Mouse (Mus musculus) embryonic facial prominence, embryonic 14.5 days (tissue): Measurements from ENCODE around the gene Slc35b2. TPM values are rescaled to one million over a fixed set of nuclear protein-coding genes. Genes with fewer than 3 reads are reported as not detected.

ENCODE experiments used
- ATAC-seq: fragments of 200-750 bp; cut with Nextera tagmentation; 2 replicates; pipeline ENCODE4 v1.8.0; 2017; ENCODE audit warnings: low read depth, moderate number of reproducible peaks, moderate TSS enrichment
- DNase-seq: peaks from one replicate; pipeline ENCODE4 v3.0.0-alpha.2; 2015; ENCODE audit warnings: low spot score
- H3K27ac ChIP-seq: fragments of 300-500 bp; sonication (generic); replicated peaks from 2 replicates; pipeline ENCODE4 v1.5.1; 2014; ENCODE audit warnings: low read depth, mild to moderate bottlenecking, low read length, moderate library complexity
- H3K27me3 ChIP-seq: fragments of 300-500 bp; sonication (generic); replicated peaks from 2 replicates; pipeline ENCODE4 v1.6.1; 2014; ENCODE audit warnings: low read length; ENCODE audit not compliant: control insufficient read depth, insufficient read depth
- H3K36me3 ChIP-seq: fragments of 300-500 bp; sonication (generic); 2 replicates; pipeline ENCODE4 v1.6.1; 2014; ENCODE audit warnings: low read length, mixed read lengths; ENCODE audit not compliant: control insufficient read depth, insufficient read depth
- H3K4me1 ChIP-seq: fragments of 300-500 bp; sonication (generic); 2 replicates; pipeline ENCODE4 v1.6.1; 2014; ENCODE audit warnings: antibody characterized with exemption, low read length; ENCODE audit not compliant: control insufficient read depth, insufficient read depth
- H3K4me2 ChIP-seq: fragments of 300-500 bp; sonication (generic); 2 replicates; pipeline ENCODE4 v1.6.1; 2014; ENCODE audit warnings: low read depth, mild to moderate bottlenecking, low read length, moderate library complexity, mixed read lengths
- H3K4me3 ChIP-seq: fragments of 300-500 bp; sonication (generic); 2 replicates; pipeline ENCODE4 v1.5.1; 2014; ENCODE audit warnings: low read depth, mild to moderate bottlenecking, low read length
- H3K9ac ChIP-seq: fragments of 300-500 bp; sonication (generic); 2 replicates; pipeline ENCODE4 v1.6.1; 2014; ENCODE audit warnings: low read depth, mild to moderate bottlenecking, low read length, moderate library complexity, mixed read lengths
- H3K9me3 ChIP-seq: fragments of 300-500 bp; sonication (generic); 2 replicates; pipeline ENCODE4 v1.6.1; 2016; ENCODE audit warnings: low read length; ENCODE audit not compliant: control insufficient read depth
- WGBS: fragments of 180-500 bp; shearing (Covaris S2); extraction: QIAGEN DNeasy Blood & Tissue Kit; methylation state at CpG from one replicate; pipeline ENCODE4 v1.1.7; 2014; 5-methylcytosine and 5-hydroxymethylcytosine counted together
- polyA plus RNA-seq: library from polyadenylated mRNA; unstranded; fragments of >200 nt; fragmentation: Nextera tagmentation; extraction: Ambion mirVana; gene quantifications from 2 replicates; pipeline ENCODE4 v1.2.1, GENCODE M21; 2014

The Slc35b2 gene
- polyA plus RNA-seq, 1 experiment from 2014 or later, result 139 TPM

DNA sequence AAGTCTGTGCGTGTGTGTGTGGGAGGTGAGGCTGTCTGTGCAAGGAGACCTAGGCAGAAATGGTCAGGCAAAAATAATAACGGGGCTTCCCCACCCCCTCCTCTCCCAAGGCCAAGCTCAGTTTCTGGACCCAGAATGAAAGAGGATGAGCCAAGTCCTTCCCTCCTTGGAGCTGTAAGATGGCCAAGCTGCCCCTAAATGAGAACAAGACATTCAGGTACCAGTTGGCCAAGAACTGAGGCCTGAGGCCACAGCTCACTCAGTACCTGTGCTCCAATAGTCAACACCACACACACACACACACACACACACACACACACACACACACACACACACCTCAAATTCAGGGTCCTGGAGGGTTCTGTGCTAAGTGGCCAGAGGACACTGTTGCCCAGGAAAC is 21.0 kb upstream of the Slc35b2 start:
- no peak overlapping the region for H3K4me2 ChIP-seq
- H3K4me3 ChIP-seq, result no peak overlapping the region
- H3K36me3 ChIP-seq, result peaks cover 20% of the 10 kb centered on the region
- no peak for DNase-seq
- no peak overlapping the region for H3K9ac ChIP-seq
- H3K9me3 ChIP-seq, result no peaks in the 10 kb centered on the region
- peaks cover 56% of the 10 kb centered on the region for H3K27me3 ChIP-seq
- WGBS, result 77% methylated on average over 2 of the region's 2 CpGs
- ATAC-seq, result no peak
- peaks cover 5% of the 10 kb centered on the region; the same call in 1 of the 2 replicates for H3K4me1 ChIP-seq
- H3K27ac ChIP-seq, result no peak overlapping the region

- peaks cover 20% of the 10 kb centered on the region for H3K36me3 ChIP-seq
- DNase-seq (no peak), ATAC-seq (no peak)
- H3K4me2 ChIP-seq, result no peak overlapping the region
- peaks cover 61% of the 10 kb centered on the region for H3K27me3 ChIP-seq
- peaks cover 5% of the 10 kb centered on the region; the same call in 1 of the 2 replicates for H3K4me1 ChIP-seq
- 39% methylated on average over 1 of the region's 1 CpGs for WGBS
- no peak overlapping the region for H3K4me3 ChIP-seq
- H3K27ac ChIP-seq, result no peak overlapping the region
- H3K9me3 ChIP-seq, result no peaks in the 10 kb centered on the region
- no peak overlapping the region for H3K9ac ChIP-seq
These were observed 20.6 kb upstream of the Slc35b2 start for GRCm38 (mm10) chr17:45543115-45543514.

- Histone ChIP-seq H3K9ac (no peak overlapping the region), H3K4me1 (peaks cover 5% of the 10 kb centered on the region; the same call in 1 of the 2 replicates), H3K36me3 (peaks cover 20% of the 10 kb centered on the region), H3K4me3 (no peak overlapping the region), H3K9me3 (no peaks in the 10 kb centered on the region), H3K27ac (no peak overlapping the region), H3K4me2 (peak overlapping the region; percentile 44), H3K27me3 (peaks cover 61% of the 10 kb centered on the region)
- 14% methylated on average over 21 of the region's 24 CpGs for WGBS
- DNase-seq (peak; percentile 58), ATAC-seq (no peak)
These were observed 19.4 kb upstream of the Slc35b2 start for GRCm38 (mm10) chr17:45544001-45544872.

DNA sequence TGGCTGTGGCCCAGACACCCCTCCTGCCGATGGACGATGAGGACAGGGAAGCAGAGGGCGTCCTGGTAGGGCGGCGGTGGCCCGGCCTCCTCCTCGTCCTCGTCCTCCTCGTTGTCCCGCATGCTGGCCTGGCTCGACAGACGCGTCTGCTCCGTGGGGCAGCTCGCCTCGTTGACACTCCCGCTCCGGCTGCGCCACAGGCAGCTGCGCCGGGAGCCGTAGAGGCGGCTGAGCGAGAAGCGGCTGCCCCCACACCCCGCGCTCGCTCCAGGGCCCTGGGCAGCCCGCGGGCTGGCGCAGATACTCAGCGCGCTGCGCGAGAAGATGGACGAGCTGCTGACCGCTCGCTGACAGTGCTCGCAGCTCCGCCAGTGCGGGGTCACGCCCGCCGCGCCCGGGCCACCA is 18.8 kb upstream of the Slc35b2 start:
- Histone ChIP-seq H3K4me2 (peak overlapping the region; percentile 44), H3K4me1 (peaks cover 5% of the 10 kb centered on the region; the same call in 1 of the 2 replicates), H3K36me3 (peaks cover 20% of the 10 kb centered on the region), H3K27me3 (peaks cover 55% of the 10 kb centered on the region), H3K9ac (no peak overlapping the region), H3K27ac (no peak overlapping the region), H3K4me3 (peak overlapping the region; percentile 18), H3K9me3 (no peaks in the 10 kb centered on the region)
- ATAC-seq, result no peak
- DNase-seq, result no peak
- WGBS, result 27% methylated on average over 22 of the region's 46 CpGs

DNA sequence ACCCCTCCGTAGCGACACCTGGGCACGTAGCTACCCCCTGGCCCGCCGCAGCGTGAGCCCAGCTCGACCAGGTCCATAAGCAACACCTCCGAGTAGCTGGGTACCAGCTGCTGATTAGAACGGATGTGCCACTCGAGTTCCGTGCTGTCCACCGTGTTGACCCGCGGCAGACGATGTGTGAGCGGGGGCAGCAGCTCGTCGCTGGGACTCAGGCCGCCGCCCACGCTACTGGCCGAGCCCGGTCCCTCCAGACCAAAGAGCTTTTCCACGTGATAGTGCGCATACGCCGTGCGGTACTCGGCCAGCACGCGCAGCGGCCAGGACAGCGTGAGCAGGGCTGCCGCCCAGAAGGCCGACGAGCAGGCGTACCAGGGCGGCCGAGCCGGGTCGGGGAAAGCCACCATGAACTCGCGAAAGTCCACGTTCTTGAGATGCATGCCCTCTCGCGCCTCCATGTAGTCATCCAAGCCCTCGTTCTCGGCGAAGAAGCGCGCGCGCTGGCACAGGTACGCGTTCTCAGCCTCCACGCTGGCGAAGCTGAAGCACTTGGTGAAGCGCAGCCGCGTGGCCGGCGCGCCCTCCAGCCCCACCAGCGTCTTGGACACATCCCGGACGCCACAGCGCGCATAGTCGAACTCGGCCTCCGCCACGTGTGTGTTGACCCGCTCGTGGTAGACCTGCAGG is 18.3 kb upstream of the Slc35b2 start:
- 20% methylated on average over 46 of the region's 74 CpGs for WGBS
- ATAC-seq, result no peak
- peak overlapping the region; percentile 18 for H3K4me3 ChIP-seq

GRCm38 (mm10) chr17:45546941-45547340 is 16.7 kb upstream of the Slc35b2 start:
- DNase-seq, result no peak
- H3K4me3 ChIP-seq, result no peak overlapping the region
- H3K4me2 ChIP-seq, result no peak overlapping the region
- 74% methylated on average over 16 of the region's 16 CpGs for WGBS
- H3K9ac ChIP-seq, result no peak overlapping the region
- H3K4me1 ChIP-seq, result peaks cover 5% of the 10 kb centered on the region; the same call in 1 of the 2 replicates
- no peaks in the 10 kb centered on the region for H3K9me3 ChIP-seq
- ATAC-seq, result no peak
- H3K27ac ChIP-seq, result no peak overlapping the region
- H3K27me3 ChIP-seq, result peaks cover 55% of the 10 kb centered on the region
- peaks cover 20% of the 10 kb centered on the region for H3K36me3 ChIP-seq

More for the DNA sequence above, 18.3 kb upstream of the Slc35b2 start:
- Histone ChIP-seq H3K27ac (no peak overlapping the region), H3K9ac (no peak overlapping the region), H3K36me3 (peaks cover 20% of the 10 kb centered on the region), H3K27me3 (peaks cover 55% of the 10 kb centered on the region), H3K4me2 (peak overlapping the region; percentile 44), H3K9me3 (no peaks in the 10 kb centered on the region), H3K4me1 (peaks cover 5% of the 10 kb centered on the region; the same call in 1 of the 2 replicates)
- DNase-seq, result no peak

DNA sequence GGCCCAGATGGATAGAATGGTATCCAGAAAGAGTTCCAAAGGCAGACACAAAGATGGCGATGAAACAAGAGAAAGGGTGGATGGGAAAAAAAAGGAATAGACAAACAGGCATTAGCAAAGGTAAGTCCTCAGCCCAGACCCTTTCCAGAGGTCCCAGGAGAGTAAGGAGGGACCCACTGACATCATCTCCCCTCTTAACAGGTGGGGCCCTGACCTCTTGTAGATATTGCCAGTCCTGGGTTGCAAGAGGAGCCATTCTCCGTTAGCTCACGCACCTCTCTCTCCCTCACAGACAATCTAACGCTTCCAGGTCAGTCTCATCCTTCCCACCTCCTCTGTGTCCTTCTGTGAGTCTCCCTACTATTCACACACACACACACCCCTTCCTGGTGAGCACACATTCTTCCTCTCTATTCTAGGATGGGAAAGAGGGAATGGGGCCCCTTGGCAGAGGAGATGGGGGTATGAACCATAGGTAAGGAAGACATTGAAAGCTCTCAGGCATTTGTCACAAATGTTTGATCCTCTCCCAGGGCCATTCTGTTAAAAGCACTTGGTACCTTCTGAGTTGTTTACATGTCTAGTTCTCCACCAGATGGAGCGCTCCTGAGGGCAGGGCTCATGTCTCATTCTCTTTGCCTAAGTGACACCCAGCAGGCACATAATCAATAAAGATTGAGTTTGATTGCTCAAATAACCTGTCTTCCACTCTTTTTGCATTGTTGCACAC is 16.0 kb upstream of the Slc35b2 start:
- H3K4me3 ChIP-seq, result no peak overlapping the region
- peaks cover 5% of the 10 kb centered on the region; the same call in 1 of the 2 replicates for H3K4me1 ChIP-seq
- H3K27me3 ChIP-seq, result peaks cover 55% of the 10 kb centered on the region
- no peak overlapping the region for H3K9ac ChIP-seq
- H3K36me3 ChIP-seq, result peaks cover 20% of the 10 kb centered on the region
- DNase-seq (no peak), ATAC-seq (no peak)
- no peaks in the 10 kb centered on the region for H3K9me3 ChIP-seq
- H3K4me2 ChIP-seq, result no peak overlapping the region
- no peak overlapping the region for H3K27ac ChIP-seq
- 90% methylated on average over 5 of the region's 5 CpGs for WGBS
